Mouse (Mus musculus) hindbrain, embryonic 16.5 days (tissue): Measurements from ENCODE around the gene Ndufb10. TPM values are rescaled to one million over a fixed set of nuclear protein-coding genes. Genes with fewer than 3 reads are reported as not detected.
A peak's percentile ranks its signal among the peaks of the same experiment; 100 is the strongest.

Experiments used
- ATAC-seq: fragments of 200-750 bp; cut with Nextera tagmentation; 2 replicates; pipeline ENCODE4 v1.8.0; 2017; ENCODE audit warnings: moderate TSS enrichment, moderate library complexity
- H3K27ac ChIP-seq: fragments of 300-500 bp; sonication (generic); 2 replicates; pipeline ENCODE4 v1.5.1; 2014; ENCODE audit warnings: low read depth, mild to moderate bottlenecking, control low read depth, low read length, moderate library complexity
- H3K27me3 ChIP-seq: fragments of 300-500 bp; sonication (generic); replicated peaks from 2 replicates; pipeline ENCODE4 v1.6.1; 2014; ENCODE audit warnings: low read length; ENCODE audit not compliant: control insufficient read depth, insufficient read depth
- H3K36me3 ChIP-seq: fragments of 300-500 bp; sonication (generic); 2 replicates; pipeline ENCODE4 v1.6.1; 2014; ENCODE audit warnings: mild to moderate bottlenecking, low read length, moderate library complexity, mixed read lengths; ENCODE audit not compliant: control insufficient read depth, insufficient read depth
- H3K4me1 ChIP-seq: fragments of 300-500 bp; sonication (generic); 2 replicates; pipeline ENCODE4 v1.6.1; 2014; ENCODE audit warnings: low read depth, low read length; ENCODE audit not compliant: control insufficient read depth, insufficient read depth
- H3K4me2 ChIP-seq: fragments of 300-500 bp; sonication (generic); 2 replicates; pipeline ENCODE4 v1.6.1; 2014; ENCODE audit warnings: mild to moderate bottlenecking, low read length, control low read depth, moderate library complexity
- H3K4me3 ChIP-seq: fragments of 300-500 bp; sonication (generic); 2 replicates; pipeline ENCODE4 v1.5.1; 2014; ENCODE audit warnings: mild to moderate bottlenecking, low read length, control low read depth, moderate library complexity
- H3K9ac ChIP-seq: fragments of 300-500 bp; sonication (generic); 2 replicates; pipeline ENCODE4 v1.6.1; 2014; ENCODE audit warnings: low read depth, mild to moderate bottlenecking, control low read depth, low read length, moderate library complexity
- H3K9me3 ChIP-seq: fragments of 300-500 bp; sonication (generic); 2 replicates; pipeline ENCODE4 v1.6.1; 2014; ENCODE audit warnings: mild to moderate bottlenecking, low read length, moderate library complexity; ENCODE audit not compliant: control insufficient read depth
- WGBS: fragments of 180-500 bp; shearing (Covaris S2); extraction: QIAGEN DNeasy Blood & Tissue Kit; methylation state at CpG from one replicate; pipeline ENCODE4 v1.1.7; 2014; 5-methylcytosine and 5-hydroxymethylcytosine counted together
- polyA plus RNA-seq: library from polyadenylated mRNA; unstranded; fragments of >200 nt; fragmentation: Nextera tagmentation; extraction: Ambion mirVana; gene quantifications from 2 replicates; pipeline ENCODE4 v1.2.1, GENCODE M21; 2015

Gene Ndufb10
- polyA plus RNA-seq, result 271 and 307 TPM in 2 replicates

- H3K4me1 ChIP-seq, result peaks cover 25% of the 10 kb centered on the region
- H3K4me2 ChIP-seq, result peak within 1 kb of the TSS; percentile 88
- peaks cover 9% of the 10 kb centered on the region for H3K36me3 ChIP-seq
- H3K4me3 ChIP-seq, result peak within 1 kb of the TSS; percentile 82
- peak within 1 kb of the TSS; percentile 90 for H3K9ac ChIP-seq
- no peaks in the 10 kb centered on the region for H3K9me3 ChIP-seq
- under 1% methylated on average over 24 of the region's 30 CpGs for WGBS
- peak within 1 kb of the TSS; percentile 79 for H3K27ac ChIP-seq
- peak; percentile 72 for ATAC-seq
- no peaks in the 10 kb centered on the region for H3K27me3 ChIP-seq
Measured at GRCm38 (mm10) chr17:24724184-24724583, at the start of gene Ndufb10. Gene Ndufb10, minus strand, starts transcription at chr17:24724478.

- Histone ChIP-seq H3K4me2 (no peak overlapping the region), H3K4me1 (no peaks in the 10 kb centered on the region), H3K9ac (no peak overlapping the region), H3K9me3 (no peaks in the 10 kb centered on the region), H3K4me3 (no peak overlapping the region), H3K36me3 (no peaks in the 10 kb centered on the region), H3K27ac (no peak overlapping the region), H3K27me3 (no peaks in the 10 kb centered on the region)
- ATAC-seq, result no peak
- 79% methylated on average over 5 of the region's 5 CpGs for WGBS
Measured at GRCm38 (mm10) chr17:24773241-24773640, 49.0 kb upstream of the Ndufb10 start.

GRCm38 (mm10) chr17:24769146-24769545 is 44.9 kb upstream of the Ndufb10 start:
- Histone ChIP-seq H3K9me3 (no peaks in the 10 kb centered on the region), H3K27me3 (no peaks in the 10 kb centered on the region), H3K9ac (no peak overlapping the region), H3K36me3 (no peaks in the 10 kb centered on the region), H3K27ac (no peak overlapping the region), H3K4me1 (no peaks in the 10 kb centered on the region), H3K4me3 (no peak overlapping the region), H3K4me2 (no peak overlapping the region)
- no peak for ATAC-seq
- 48% methylated on average over 3 of the region's 3 CpGs for WGBS

- no peaks in the 10 kb centered on the region for H3K36me3 ChIP-seq
- H3K27me3 ChIP-seq, result no peaks in the 10 kb centered on the region
- no peak overlapping the region for H3K27ac ChIP-seq
- WGBS, result 22% methylated on average over 12 of the region's 12 CpGs
- no peak overlapping the region for H3K4me3 ChIP-seq
- H3K9ac ChIP-seq, result no peak overlapping the region
- H3K4me1 ChIP-seq, result no peaks in the 10 kb centered on the region
- ATAC-seq, result no peak
- H3K4me2 ChIP-seq, result no peak overlapping the region
- no peaks in the 10 kb centered on the region for H3K9me3 ChIP-seq
Measured at GRCm38 (mm10) chr17:24766266-24766875, 42.1 kb upstream of the Ndufb10 start.

GRCm38 (mm10) chr17:24765016-24765905 is 41.0 kb upstream of the Ndufb10 start:
- Histone ChIP-seq H3K4me2 (no peak overlapping the region), H3K27me3 (no peaks in the 10 kb centered on the region), H3K9ac (no peak overlapping the region; the same call in 1 of the 2 replicates), H3K9me3 (peaks cover 3% of the 10 kb centered on the region), H3K4me1 (no peaks in the 10 kb centered on the region), H3K36me3 (no peaks in the 10 kb centered on the region), H3K4me3 (no peak overlapping the region), H3K27ac (no peak overlapping the region)
- WGBS, result 47% methylated on average over 21 of the region's 22 CpGs
- no peak for ATAC-seq

GRCm38 (mm10) chr17:24761121-24761520 is 36.8 kb upstream of the Ndufb10 start:
- Histone ChIP-seq H3K36me3 (no peaks in the 10 kb centered on the region), H3K4me1 (no peaks in the 10 kb centered on the region), H3K27me3 (no peaks in the 10 kb centered on the region; the same call in 1 of the 2 replicates), H3K9me3 (peaks cover 3% of the 10 kb centered on the region), H3K9ac (no peak overlapping the region), H3K27ac (no peak overlapping the region), H3K4me2 (no peak overlapping the region), H3K4me3 (no peak overlapping the region)
- WGBS, result 47% methylated on average over 5 of the region's 5 CpGs
- ATAC-seq, result no peak

- Histone ChIP-seq H3K4me1 (peaks cover 8% of the 10 kb centered on the region), H3K4me3 (no peak overlapping the region), H3K9me3 (peaks cover 3% of the 10 kb centered on the region), H3K27ac (no peak overlapping the region), H3K27me3 (peaks cover 31% of the 10 kb centered on the region), H3K4me2 (no peak overlapping the region), H3K36me3 (no peaks in the 10 kb centered on the region), H3K9ac (no peak overlapping the region)
- no peak for ATAC-seq
- 83% methylated on average over 1 of the region's 1 CpGs for WGBS
Measured at GRCm38 (mm10) chr17:24757394-24757793, 33.1 kb upstream of the Ndufb10 start.

GRCm38 (mm10) chr17:24752415-24753394 is 28.4 kb upstream of the Ndufb10 start, which contains the start of gene Hs3st6:
Gene Hs3st6, plus strand, starts transcription at chr17:24752988.
- Histone ChIP-seq H3K4me1 (peaks cover 11% of the 10 kb centered on the region), H3K36me3 (no peaks in the 10 kb centered on the region), H3K9ac (peak within 1 kb of the TSS; percentile 60), H3K4me3 (peak within 1 kb of the TSS; percentile 46), H3K4me2 (peak within 1 kb of the TSS; percentile 85), H3K27ac (no peak within 1 kb of the TSS), H3K9me3 (no peaks in the 10 kb centered on the region), H3K27me3 (peaks cover 61% of the 10 kb centered on the region)
- ATAC-seq, result peak; percentile 60
- under 1% methylated on average over 57 of the region's 82 CpGs for WGBS
